Mouse (Mus musculus): ENCODE data around the gene Rnf212.

DNA sequence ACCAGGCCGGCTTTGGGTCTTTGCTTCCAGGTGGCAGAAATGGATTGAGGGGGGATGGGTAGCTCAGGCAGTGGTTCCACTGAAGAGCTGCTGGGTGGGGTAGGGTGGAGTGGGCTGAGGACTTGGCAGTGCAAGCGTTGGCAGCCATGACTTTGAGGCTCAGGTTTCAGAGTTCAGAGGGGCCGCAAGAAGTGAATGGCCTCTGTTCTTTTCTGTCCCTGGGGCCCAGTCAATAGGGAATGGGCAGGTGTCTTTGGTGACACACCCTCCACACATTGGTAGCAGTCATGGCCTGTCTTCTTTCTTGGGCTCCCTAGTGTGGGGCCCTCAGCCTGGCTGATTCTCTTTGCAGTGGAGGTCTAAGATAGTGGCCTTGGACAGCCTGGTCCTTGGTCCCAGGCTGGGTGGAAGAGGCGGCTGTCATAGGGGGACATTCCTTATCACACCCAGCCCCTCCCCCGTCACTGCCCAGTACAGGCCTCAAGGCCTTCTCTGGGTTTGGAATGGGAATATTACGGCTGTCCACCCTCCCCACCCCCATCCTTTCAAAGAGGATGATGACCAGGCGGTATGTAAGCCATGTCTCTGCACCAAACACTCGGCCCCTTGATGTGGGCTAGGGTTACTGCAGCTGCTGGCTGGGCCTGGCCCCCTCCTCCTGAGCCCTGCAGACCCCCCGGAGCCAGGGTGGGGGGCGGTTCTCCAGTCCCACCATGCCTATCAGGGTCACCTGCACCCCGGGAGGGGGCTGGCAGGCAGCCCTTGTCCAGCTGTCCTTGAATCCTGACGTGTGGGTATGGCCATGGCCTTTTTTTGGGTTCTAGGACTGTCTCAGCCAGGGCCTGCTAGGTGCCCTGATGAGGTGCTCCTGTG is 70.8 kb downstream of the Rnf212 start:
- TF ChIP-seq EP300 (IDR thresholded peaks at IDR 0.05; ENCODE audit: insufficient read depth, low read depth, low read length) (no peak), POLR2A (IDR thresholded peaks at IDR 0.05; ENCODE audit: insufficient read depth, low read depth, low read length) (no peak)
